11 mouse cellular contexts compared by ENCODE assay signal in the genomic region with DNA sequence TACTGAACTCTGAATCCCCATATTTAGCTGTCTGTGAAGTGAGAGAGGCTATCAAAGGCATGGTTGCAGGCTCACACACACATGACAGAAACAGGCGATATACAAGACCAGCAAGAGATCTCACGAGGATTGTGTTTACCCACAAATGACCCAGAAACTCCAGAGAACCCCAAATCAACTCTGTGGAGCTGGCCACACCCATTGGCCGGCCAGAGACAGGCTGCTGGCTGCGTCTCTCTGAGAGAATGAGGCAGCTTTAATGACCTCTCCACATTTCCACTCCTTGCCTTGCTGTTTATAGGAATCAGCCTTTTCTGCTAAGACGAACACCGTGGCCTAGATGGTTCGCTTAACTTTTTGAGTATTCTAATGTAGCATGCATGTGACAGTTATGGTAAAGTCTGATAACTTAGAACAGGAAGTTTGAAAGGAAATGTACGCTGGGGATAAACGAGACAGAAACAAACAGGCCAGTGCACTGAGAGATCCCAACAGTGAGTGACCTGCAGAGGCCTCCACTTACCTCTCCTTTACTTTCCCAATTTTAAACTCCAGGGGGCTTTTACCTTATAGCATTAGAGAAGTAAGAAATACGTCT.
DNase-seq lines count a peak whose midpoint lies in the region; ATAC-seq and TF ChIP-seq lines count a peak whose summit lies in the region.
"Had no signal": no experiment of that assay in that cellular context is flagged by ENCODE, and none has a peak within 500 bp of the region (broad histone marks: within the 10 kb centered on the region; RNA-seq: fewer than 3 reads in every experiment).

No protein-coding gene starts in this region.

- intact Hi-C loops in heart, adult 2 months (cut with DNase I) = loop anchor here (2.0 kb wide), 1 partner anchor 19 kb away; no protein-coding TSS in a partner anchor
- intact Hi-C loops in heart, postnatal 14 days (cut with DNase I) = no loop called here

- H3K27me3 ChIP-seq in heart, adult 2 months (ENCODE audit: control insufficient read depth, insufficient read depth, low read length) = no peaks in the 10 kb centered on the region
- peaks cover 6% of the 10 kb centered on the region; the same call in 1 of the 2 replicates for H3K27me3 ChIP-seq in liver, embryonic 14.5 days (ENCODE audit: control insufficient read depth, insufficient read depth, low read length)
- H3K27me3 ChIP-seq: midbrain, embryonic 15.5 days had no signal

- no peak overlapping the region for H3K4me3 ChIP-seq in heart, adult 2 months
- no peak overlapping the region for H3K4me3 ChIP-seq in liver, embryonic 14.5 days (ENCODE audit: insufficient read depth in 1 of 2, low read depth in 2 of 2, low read length in 2 of 2)
- H3K4me3 ChIP-seq: midbrain, embryonic 15.5 days had no signal

- no peak for TF ChIP-seq EP300 in heart, adult 2 months (IDR thresholded peaks at IDR 0.05; ENCODE audit: insufficient read depth, low read depth, low read length)
- no peak; the same call in 1 of the 2 replicates for TF ChIP-seq EP300 in liver, embryonic 14.5 days (IDR thresholded peaks at IDR 0.05; ENCODE audit: low read depth)

- H3K4me1 ChIP-seq in heart, adult 2 months (ENCODE audit: control insufficient read depth, insufficient read depth, low read length) = peaks cover 40% of the 10 kb centered on the region
- H3K4me1 ChIP-seq in liver, embryonic 14.5 days (replicated peaks; ENCODE audit: control insufficient read depth in 2 of 2, insufficient read depth in 2 of 2, low read length in 1 of 2) = peaks cover 13 to 35% of the 10 kb centered on the region in 2 experiments
- H3K4me1 ChIP-seq: midbrain, embryonic 15.5 days had no signal

- H3K79me2 ChIP-seq in heart, adult 2 months (replicated peaks; ENCODE audit: control insufficient read depth, insufficient read depth, low read length) = peaks cover 6% of the 10 kb centered on the region

- TF ChIP-seq CTCF in heart, adult 2 months (IDR thresholded peaks at IDR 0.05) = no peak
- TF ChIP-seq CTCF in liver, embryonic 14.5 days (IDR thresholded peaks at IDR 0.05; ENCODE audit: low read depth) = no peak

- WGBS in heart, adult 2 months = 22% methylated on average over 10 of the region's 10 CpGs
- 7% methylated on average over 10 of the region's 10 CpGs for WGBS in liver, embryonic 14.5 days (ENCODE audit: insufficient replicate concordance)

- H3K27ac ChIP-seq in heart, adult 2 months = peak overlapping the region; percentile 62
- no peak overlapping the region; the same call in 1 of the 2 replicates for H3K27ac ChIP-seq in liver, embryonic 14.5 days
- H3K27ac ChIP-seq: midbrain, embryonic 15.5 days had no signal

- H3K9ac ChIP-seq in heart, adult 2 months (ENCODE audit: low read depth, low read length) = peak overlapping the region; percentile 26
- H3K9ac ChIP-seq in liver, embryonic 14.5 days (replicated peaks) = no peak overlapping the region
- H3K9ac ChIP-seq: midbrain, embryonic 15.5 days had no signal

- no peak for TF ChIP-seq POLR2A in heart, adult 2 months (IDR thresholded peaks at IDR 0.05; ENCODE audit: insufficient read depth, low read depth, low read length)

- no peaks in the 10 kb centered on the region for H3K9me3 ChIP-seq in liver, embryonic 14.5 days (ENCODE audit: control insufficient read depth, low read length)
- H3K9me3 ChIP-seq: midbrain, embryonic 15.5 days had no signal

- ATAC-seq in erythroid progenitor cell, adult 5-6 weeks (replicated peaks; ENCODE audit: low FRiP score, poor library complexity, severe bottlenecking) = peak; percentile 88
- ATAC-seq in liver, embryonic 14.5 days (ENCODE audit: insufficient read depth) = peak; percentile 40; the same call in 1 of the 2 replicates
- ATAC-seq: CD4-positive, CD25-positive, alpha-beta regulatory T cell, adult 4 months; inflammation-experienced regulatory T-cells, adult 6 months; midbrain, embryonic 15.5 days had no signal

- H3K4me2 ChIP-seq in liver, embryonic 14.5 days (ENCODE audit: low read depth) = no peak overlapping the region
- H3K4me2 ChIP-seq: midbrain, embryonic 15.5 days had no signal

- peak in 1 of 2 experiments; percentile 52 for DNase-seq in heart, adult 2 months
- DNase-seq in heart, postnatal 14 days = no peak
- peak; percentile 40 for DNase-seq in 416B (ENCODE audit: low read depth)
- DNase-seq in liver, embryonic 14.5 days (ENCODE audit: low read depth in 3 of 3, low spot score in 3 of 3) = no peak
- DNase-seq in embryo, embryonic 10 days (ENCODE audit: low spot score) = no peak
- no peak for DNase-seq in layer of hippocampus, postnatal 10 days (ENCODE audit: low spot score in 2 of 2)
- no peak for DNase-seq in left cerebral cortex, adult 9 months (ENCODE audit: low spot score in 2 of 2)

- peaks cover 66% of the 10 kb centered on the region for H3K36me3 ChIP-seq in heart, adult 2 months (ENCODE audit: control insufficient read depth, insufficient read depth, low read length)
- no peaks in the 10 kb centered on the region for H3K36me3 ChIP-seq in liver, embryonic 14.5 days (replicated peaks; ENCODE audit: control insufficient read depth, insufficient read depth, low read depth)
- H3K36me3 ChIP-seq: midbrain, embryonic 15.5 days had no signal
